Mouse (Mus musculus) heart, adult 11 months (tissue): ENCODE measurements around the gene Ptov1.
A peak's percentile ranks its signal among the peaks of the same experiment; 100 is the strongest.

Experiments
- DNase-seq: peaks from one replicate; pipeline ENCODE4 v3.0.0; 2022

Ptov1 gene

GRCm38 (mm10) chr7:44857042-44857552, 12.5 kb downstream of the Ptov1 start, which contains the start of gene Pnkp:
Gene Pnkp (plus strand): TSS chr7:44857139.
- DNase-seq, result peak; percentile 99

GRCm38 (mm10) chr7:44856265-44856916, 13.2 kb downstream of the Ptov1 start:
- DNase-seq, result no peak

DNA sequence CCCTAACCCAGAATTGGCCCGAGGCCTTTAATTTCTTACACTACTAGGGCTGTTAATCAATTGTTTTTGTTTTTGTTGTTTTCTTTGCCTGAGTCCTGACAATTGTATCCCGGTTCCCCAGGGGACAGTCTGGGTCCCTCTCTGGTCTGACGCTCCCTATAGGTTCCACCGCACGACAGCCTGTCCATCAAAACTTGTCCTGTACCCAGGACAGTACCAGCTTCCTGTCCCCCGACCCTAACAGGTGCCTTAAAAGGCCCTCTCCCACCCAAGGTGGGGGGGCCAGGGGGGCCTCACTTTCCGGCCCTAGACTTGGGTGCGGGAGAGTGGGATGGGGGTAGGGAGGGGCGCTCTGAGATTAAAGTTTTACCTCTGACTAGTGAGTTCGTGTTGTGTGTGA, 14.6 kb downstream of the Ptov1 start:
- DNase-seq, result no peak

DNA sequence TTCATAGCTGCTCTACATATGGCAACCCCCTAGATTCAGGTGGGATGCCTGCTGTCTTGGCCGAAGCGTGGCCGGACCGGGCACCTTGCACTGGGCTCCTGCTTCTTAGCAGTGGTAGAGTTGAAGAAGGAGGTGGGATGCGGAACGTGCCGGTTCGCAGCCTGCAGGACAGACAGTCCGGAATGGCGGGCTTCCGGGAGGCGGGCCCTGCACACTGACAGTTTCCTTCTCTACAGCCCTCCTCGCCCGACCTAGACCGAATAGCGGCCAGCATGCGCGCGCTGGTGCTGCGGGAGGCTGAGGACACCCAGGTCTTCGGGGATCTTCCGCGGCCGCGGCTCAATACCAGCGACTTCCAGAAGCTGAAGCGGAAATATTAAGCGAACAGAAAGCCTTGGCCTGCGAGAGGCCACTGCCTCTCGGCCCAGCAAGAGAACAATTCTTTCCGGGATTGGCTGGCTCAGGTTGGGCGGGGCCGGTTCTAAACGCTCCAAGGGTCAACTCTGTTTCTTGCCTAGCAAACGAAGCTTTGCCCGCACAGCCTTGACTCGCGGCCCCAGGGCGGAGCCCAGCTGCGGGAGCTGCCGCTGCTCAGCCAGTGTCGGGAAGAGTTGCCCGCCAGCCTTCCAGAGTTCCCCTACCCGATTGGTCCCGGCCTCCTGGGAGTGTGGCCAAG, 15.1 kb downstream of the Ptov1 start:
- peak; percentile 99 for DNase-seq

GRCm38 (mm10) chr7:44853596-44854355, 15.8 kb downstream of the Ptov1 start:
- DNase-seq, result peak; percentile 96

DNA sequence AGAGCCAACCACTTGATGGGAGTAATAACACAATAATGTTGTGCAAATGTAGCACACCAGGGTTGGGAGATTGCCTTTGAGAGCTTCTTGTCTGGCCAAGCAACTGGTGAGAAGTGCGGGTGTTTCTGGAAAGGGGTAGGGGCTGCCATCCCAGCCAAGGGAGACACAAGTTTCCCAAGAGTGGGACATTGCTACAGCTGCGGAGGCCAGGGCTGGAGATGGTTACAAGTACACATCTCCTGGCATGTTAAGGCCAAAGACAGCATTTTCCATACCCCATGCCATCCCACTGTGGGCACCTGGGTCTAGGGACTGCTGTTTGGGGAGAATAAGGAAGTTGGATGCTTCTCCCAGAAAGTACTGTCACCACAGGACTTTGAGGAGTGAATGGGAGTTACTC, 16.5 kb downstream of the Ptov1 start:
- peak; percentile 94 for DNase-seq

- DNase-seq, result peak; percentile 95
These were observed 17.1 kb downstream of the Ptov1 start for GRCm38 (mm10) chr7:44852259-44853027.

DNA sequence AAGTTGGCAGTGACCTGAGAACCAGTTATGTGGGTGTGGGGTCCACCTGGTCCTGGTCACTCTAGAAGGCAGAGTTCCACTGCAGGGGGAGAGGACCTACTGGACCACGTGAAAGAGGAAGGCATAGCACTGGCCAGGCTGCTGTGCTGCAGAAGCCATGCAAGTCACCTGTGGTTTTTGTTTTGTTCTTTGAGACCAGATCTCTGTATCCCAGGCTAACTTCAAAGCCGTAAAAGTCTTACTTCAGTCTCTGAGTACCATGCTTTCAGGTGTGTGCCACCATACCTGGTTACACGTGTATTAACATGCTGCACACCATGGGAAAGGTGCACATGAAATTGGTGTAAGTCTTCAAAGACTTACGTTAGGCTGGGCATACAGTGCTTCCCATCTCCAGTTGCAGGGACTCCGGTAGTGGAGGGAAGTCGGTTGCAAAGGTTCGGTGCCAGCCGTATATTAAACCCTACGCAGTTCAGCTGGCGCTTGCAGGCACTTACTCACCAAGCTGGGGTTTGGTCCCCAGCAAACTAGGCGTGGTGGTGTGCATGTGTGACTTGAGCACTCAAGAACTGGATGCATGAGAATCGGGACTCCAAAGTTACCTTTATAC, 17.9 kb downstream of the Ptov1 start:
- DNase-seq, result no peak

DNA sequence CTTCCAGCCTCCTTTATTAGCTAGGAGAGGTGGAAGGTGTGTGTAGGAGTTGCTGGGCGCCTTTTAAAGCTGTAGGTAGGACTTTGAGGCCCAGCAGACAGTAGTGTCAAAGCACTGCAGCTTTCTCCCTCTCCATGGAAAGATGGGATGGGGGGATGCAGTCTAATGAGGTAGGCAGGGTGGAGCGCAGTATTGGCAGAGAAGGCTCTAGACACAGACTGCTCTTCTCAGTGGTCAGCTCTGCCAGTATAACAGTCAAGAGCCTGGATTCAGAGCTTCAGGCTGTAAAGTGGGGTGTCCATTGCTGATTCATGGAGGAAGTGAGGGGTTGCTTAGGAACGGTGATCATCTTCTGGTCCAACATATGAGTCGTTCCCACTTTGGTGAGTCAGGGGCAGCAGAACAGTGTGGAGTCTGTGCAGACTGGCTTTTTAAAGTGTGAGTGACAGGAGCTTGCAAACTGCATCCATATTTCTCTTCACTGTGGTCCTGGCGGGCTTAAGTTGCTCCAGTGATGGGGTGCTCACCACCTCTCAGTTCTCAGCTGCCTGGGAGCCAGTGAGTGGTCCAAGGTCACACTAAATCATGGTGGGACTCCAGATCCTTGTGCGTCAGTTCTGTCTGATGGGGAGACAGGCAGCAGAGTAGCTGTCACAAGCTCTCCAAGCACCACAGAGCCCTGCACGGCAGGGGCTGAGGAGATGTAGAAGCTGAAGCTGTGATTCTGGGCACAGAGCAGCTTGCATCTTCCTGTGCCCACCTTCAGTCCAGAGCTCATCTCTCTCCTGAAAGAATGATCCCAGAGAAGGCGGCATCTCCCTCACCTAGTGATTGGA, 18.6 kb downstream of the Ptov1 start:
- peak; percentile 95 for DNase-seq

DNA sequence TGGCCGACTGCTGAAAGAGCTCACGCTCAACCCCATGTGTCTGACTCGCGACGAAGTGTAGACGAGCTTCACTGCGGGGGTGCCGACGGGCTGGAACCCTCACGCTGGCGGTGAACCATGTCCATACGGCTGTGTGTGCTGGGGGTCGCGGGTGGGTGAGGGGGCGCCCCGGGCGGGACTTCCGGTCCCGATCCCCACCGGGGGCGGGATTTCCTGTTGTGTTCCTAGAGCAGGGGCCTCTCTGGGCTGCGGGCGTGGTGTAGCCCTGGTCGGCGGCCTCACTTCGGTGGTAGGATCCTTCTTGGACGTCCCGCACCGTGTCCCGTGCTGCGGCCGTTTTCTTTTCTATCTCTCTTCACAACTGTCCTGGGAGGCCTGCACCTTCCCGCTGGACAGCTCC, 19.4 kb downstream of the Ptov1 start:
- DNase-seq, result peak; percentile 98

GRCm38 (mm10) chr7:44849416-44850111, 20.0 kb downstream of the Ptov1 start:
- peak; percentile 99 for DNase-seq

DNA sequence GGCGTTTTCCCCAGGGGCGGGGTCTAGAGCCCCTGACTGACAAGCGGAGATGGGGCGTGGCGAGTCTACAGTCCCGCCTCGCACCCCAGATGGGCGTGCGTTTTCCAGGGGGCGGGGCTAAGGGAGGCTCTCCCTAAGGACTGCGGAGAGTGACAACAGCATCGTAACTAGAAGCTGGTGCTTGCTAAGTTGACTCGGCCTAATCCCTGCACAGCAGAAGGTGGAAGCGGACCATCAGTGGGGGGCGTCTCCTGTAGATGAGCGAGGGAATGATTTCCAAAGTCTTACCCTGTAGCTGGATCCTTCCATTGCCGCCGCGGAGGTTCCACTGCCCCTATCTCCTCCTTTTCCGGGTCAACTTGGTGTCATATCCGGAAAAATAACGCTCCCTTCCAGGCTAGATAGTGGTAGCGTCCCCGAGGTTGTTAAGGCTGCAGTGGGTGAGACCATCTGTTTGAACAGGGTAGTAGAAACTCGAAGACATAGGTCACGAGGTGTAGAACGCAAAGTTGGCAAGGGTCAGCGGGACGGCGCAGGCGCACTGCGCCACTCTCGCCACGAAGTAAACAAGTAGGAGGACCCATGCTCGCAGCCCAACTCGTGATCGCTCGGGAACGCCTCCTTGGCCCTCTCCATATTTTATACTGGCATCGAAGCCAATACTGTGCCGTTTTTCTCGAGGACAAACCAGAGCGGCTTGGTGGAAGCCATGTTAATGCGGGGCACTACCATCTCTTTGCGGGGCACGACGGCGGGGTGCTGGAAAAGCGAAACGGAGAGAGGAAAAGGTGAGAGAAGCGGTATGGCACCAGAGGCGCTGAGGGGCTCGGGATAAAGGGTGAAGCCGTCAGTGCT, 20.8 kb downstream of the Ptov1 start, which contains the start of the genes Akt1s1 and Tbc1d17:
Gene Akt1s1, plus strand, starts transcription at position 431 of the 855 bp plus-strand sequence.
Gene Tbc1d17, minus strand, starts transcription at position 519 of the 855 bp plus-strand sequence.
- peak; percentile 100 for DNase-seq

GRCm38 (mm10) chr7:44847772-44848171, 21.8 kb downstream of the Ptov1 start:
- peak; percentile 96 for DNase-seq

- peak; percentile 93 for DNase-seq
These were observed 22.8 kb downstream of the Ptov1 start for GRCm38 (mm10) chr7:44846804-44847203.

GRCm38 (mm10) chr7:44845006-44845405, 24.6 kb downstream of the Ptov1 start:
- no peak for DNase-seq

DNA sequence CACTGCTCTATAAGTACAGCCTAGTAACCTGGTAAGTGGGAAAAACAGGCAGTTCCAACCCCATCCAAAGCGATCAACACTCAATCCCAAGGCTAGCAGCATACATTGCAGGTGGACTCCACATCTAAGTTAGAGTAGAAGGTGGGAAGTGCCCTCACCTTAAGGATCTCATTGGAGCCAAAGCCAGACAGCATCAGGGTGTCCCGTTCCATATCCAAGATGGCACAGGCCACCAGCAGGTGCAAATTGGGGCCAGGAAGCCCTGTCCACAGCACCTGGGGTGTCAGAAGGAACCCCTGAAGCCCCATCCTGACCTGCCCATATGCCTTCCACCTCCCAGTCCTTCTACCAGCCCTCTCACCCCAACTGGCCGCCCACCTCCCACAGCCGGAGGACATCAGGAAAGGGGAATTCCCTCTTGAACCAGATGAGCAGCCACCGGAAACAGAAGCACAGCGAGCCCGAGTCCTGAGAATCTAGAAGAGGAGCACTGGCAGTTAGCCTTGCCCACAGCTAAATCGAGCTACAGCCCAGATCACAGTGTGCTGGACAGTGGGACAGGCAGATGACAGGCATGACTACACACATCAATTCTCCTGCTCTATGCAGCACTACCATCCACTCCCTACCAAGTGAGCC, 27.6 kb downstream of the Ptov1 start:
- peak; percentile 92 for DNase-seq

GRCm38 (mm10) chr7:44840426-44840825, 29.2 kb downstream of the Ptov1 start:
- DNase-seq, result peak; percentile 93

GRCm38 (mm10) chr7:44839491-44840191, 29.9 kb downstream of the Ptov1 start:
- peak; percentile 96 for DNase-seq
